Mouse (Mus musculus): ENCODE measurements around the gene Gm20854. TPM values are rescaled to one million over a fixed set of nuclear protein-coding genes. Genes with fewer than 3 reads are reported as not detected.
"Not testable (repeated sequence)": the region's sequence is repeated elsewhere in the genome, so short reads cannot be mapped to it uniquely, and the experiment has no call there.

Gene Gm20854
- total RNA-seq (2021) = not detected

DNA sequence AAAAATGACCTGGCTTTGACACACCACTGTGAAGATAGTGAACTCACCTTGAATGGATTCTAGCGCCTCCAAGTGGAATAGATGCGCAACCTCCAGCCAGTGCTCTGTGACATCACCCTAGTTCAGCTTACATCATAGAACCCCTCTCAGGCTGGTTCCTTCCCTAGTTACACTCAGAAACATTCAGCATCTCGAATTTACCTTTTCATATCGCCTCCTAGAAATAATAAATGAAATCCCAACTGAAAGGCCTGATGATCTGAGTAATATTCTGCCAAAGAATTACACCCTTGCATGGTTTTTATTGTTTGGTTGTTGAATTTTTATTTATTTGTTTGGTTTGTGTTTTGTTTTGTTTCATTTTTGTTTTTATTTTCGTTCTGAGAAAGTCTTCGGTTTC lies at the start of gene Gm20854:
Gene Gm20854 (minus strand): TSS at position 101 of the 400 bp plus-strand sequence.
- intact Hi-C loops (cut with DNase I); DNase-seq: not testable (repeated sequence)

All from left cerebral cortex, postnatal 4 days (tissue).